In genomic region chr2:169632338-169633151, GRCm38 (mm10) we compare ENCODE assay signal across 8 mouse cellular contexts. TPM values are rescaled to one million over a fixed set of nuclear protein-coding genes. Genes with fewer than 3 reads are reported as not detected.
A peak's percentile ranks its signal among the peaks of the same experiment; 100 is the strongest.
DNase-seq lines count a peak whose midpoint lies in the region; ATAC-seq and TF ChIP-seq lines count a peak whose summit lies in the region.

Gene Tshz2 (plus strand): TSS chr2:169633013.

- ATAC-seq in frontal cortex, adult (ENCODE audit: low TSS enrichment) = peak; percentile 60; the same call in 1 of the 2 replicates
- ATAC-seq in intestine, postnatal 0 days = peak; percentile 79
- ATAC-seq in limb, embryonic 14.5 days (ENCODE audit: low FRiP score, low read depth) = peak; percentile 51; the same call in 1 of the 2 replicates
- peak; percentile 73 for ATAC-seq in midbrain, embryonic 16.5 days

- H3K4me3 ChIP-seq in embryonic facial prominence, embryonic 10.5 days = peak within 1 kb of the TSS; percentile 81
- H3K4me3 ChIP-seq in intestine, postnatal 0 days (ENCODE audit: low read depth, low read length) = peak within 1 kb of the TSS; percentile 85
- peak within 1 kb of the TSS; percentile 71 for H3K4me3 ChIP-seq in limb, embryonic 14.5 days (replicated peaks; ENCODE audit: low read length)
- peak within 1 kb of the TSS; percentile 67 for H3K4me3 ChIP-seq in midbrain, embryonic 16.5 days (ENCODE audit: low read depth, low read length)

- peak within 1 kb of the TSS; percentile 94 for H3K4me2 ChIP-seq in intestine, postnatal 0 days (replicated peaks; ENCODE audit: low read depth)
- peak within 1 kb of the TSS; percentile 89 for H3K4me2 ChIP-seq in limb, embryonic 14.5 days (replicated peaks; ENCODE audit: low read depth, low read length, severe bottlenecking)
- H3K4me2 ChIP-seq in midbrain, embryonic 16.5 days (ENCODE audit: low read length) = peak within 1 kb of the TSS; percentile 85

- peak; percentile 26; the same call in 1 of the 2 replicates for TF ChIP-seq CTCF in intestine, postnatal 0 days (IDR thresholded peaks at IDR 0.05; ENCODE audit: low read depth)

- H3K27ac ChIP-seq in embryonic facial prominence, embryonic 10.5 days (replicated peaks) = peak within 1 kb of the TSS; percentile 88
- H3K27ac ChIP-seq in intestine, postnatal 0 days (ENCODE audit: low read depth, low read length) = peak within 1 kb of the TSS; percentile 84
- peak within 1 kb of the TSS; percentile 72 for H3K27ac ChIP-seq in limb, embryonic 14.5 days (replicated peaks; ENCODE audit: low read depth, low read length)
- H3K27ac ChIP-seq in midbrain, embryonic 16.5 days (ENCODE audit: low read length) = peak within 1 kb of the TSS; percentile 73

- DNase-seq in frontal cortex, postnatal 25 days (ENCODE audit: low spot score in 2 of 2) = no peak
- peak; percentile 75 for DNase-seq in embryonic facial prominence, embryonic 10.5 days (ENCODE audit: low spot score)
- peak; percentile 75 to 81 for DNase-seq in heart, adult 18-20 months
- DNase-seq in limb, embryonic 14.5 days (ENCODE audit: low spot score) = peak; percentile 64
- DNase-seq in spleen, postnatal 4 days (ENCODE audit: low spot score in 2 of 2) = no peak

- no peaks in the 10 kb centered on the region for H3K36me3 ChIP-seq in embryonic facial prominence, embryonic 10.5 days (replicated peaks)
- no peaks in the 10 kb centered on the region for H3K36me3 ChIP-seq in intestine, postnatal 0 days (ENCODE audit: control insufficient read depth, insufficient read depth)
- H3K36me3 ChIP-seq in limb, embryonic 14.5 days (ENCODE audit: control insufficient read depth, insufficient read depth, low read length) = no peaks in the 10 kb centered on the region
- H3K36me3 ChIP-seq in midbrain, embryonic 16.5 days (ENCODE audit: control insufficient read depth, insufficient read depth, low read length) = no peaks in the 10 kb centered on the region

- H3K9ac ChIP-seq in intestine, postnatal 0 days (ENCODE audit: low read depth, low read length) = peak within 1 kb of the TSS; percentile 85
- peak within 1 kb of the TSS; percentile 87 for H3K9ac ChIP-seq in limb, embryonic 14.5 days (ENCODE audit: low read depth, low read length, severe bottlenecking)
- H3K9ac ChIP-seq in midbrain, embryonic 16.5 days (ENCODE audit: low read depth, low read length) = peak within 1 kb of the TSS; percentile 79

- no peaks in the 10 kb centered on the region for H3K9me3 ChIP-seq in embryonic facial prominence, embryonic 10.5 days
- H3K9me3 ChIP-seq in intestine, postnatal 0 days (ENCODE audit: control insufficient read depth) = no peaks in the 10 kb centered on the region
- H3K9me3 ChIP-seq in limb, embryonic 14.5 days (ENCODE audit: control insufficient read depth, low read length) = no peaks in the 10 kb centered on the region
- no peaks in the 10 kb centered on the region for H3K9me3 ChIP-seq in midbrain, embryonic 16.5 days (replicated peaks; ENCODE audit: control insufficient read depth, low read length, poor library complexity, severe bottlenecking)

- no peaks in the 10 kb centered on the region for H3K27me3 ChIP-seq in embryonic facial prominence, embryonic 10.5 days (replicated peaks; ENCODE audit: low read depth, poor library complexity, severe bottlenecking)
- no peaks in the 10 kb centered on the region for H3K27me3 ChIP-seq in intestine, postnatal 0 days (replicated peaks; ENCODE audit: control insufficient read depth, insufficient read depth, low read length)
- H3K27me3 ChIP-seq in limb, embryonic 14.5 days (ENCODE audit: control insufficient read depth, insufficient read depth, low read length) = no peaks in the 10 kb centered on the region; the same call in 1 of the 2 replicates
- no peaks in the 10 kb centered on the region for H3K27me3 ChIP-seq in midbrain, embryonic 16.5 days (ENCODE audit: control insufficient read depth, insufficient read depth, low read depth, low read length)

- peaks cover 34% of the 10 kb centered on the region for H3K4me1 ChIP-seq in embryonic facial prominence, embryonic 10.5 days
- H3K4me1 ChIP-seq in intestine, postnatal 0 days (replicated peaks; ENCODE audit: control insufficient read depth, insufficient read depth, low read length) = no peaks in the 10 kb centered on the region
- H3K4me1 ChIP-seq in limb, embryonic 14.5 days (ENCODE audit: control insufficient read depth, insufficient read depth, low read length) = peaks cover 16% of the 10 kb centered on the region
- H3K4me1 ChIP-seq in midbrain, embryonic 16.5 days (ENCODE audit: control insufficient read depth, insufficient read depth, low read length) = peaks cover 20% of the 10 kb centered on the region

- TF ChIP-seq POLR2A in limb, embryonic 14.5 days (IDR thresholded peaks at IDR 0.05; ENCODE audit: borderline replicate concordance, extremely low read depth, insufficient read depth, insufficient read length) = no peak

- under 1% methylated on average over 22 of the region's 22 CpGs for WGBS in embryonic facial prominence, embryonic 10.5 days
- under 1% methylated on average over 22 of the region's 22 CpGs for WGBS in intestine, postnatal 0 days
- under 1% methylated on average over 22 of the region's 22 CpGs for WGBS in limb, embryonic 14.5 days
- under 1% methylated on average over 16 of the region's 22 CpGs for WGBS in midbrain, embryonic 16.5 days

RNA-seq across cellular contexts. Expression of gene Tshz2, which starts in this region (rescaled TPM):
- polyA plus RNA-seq in embryonic facial prominence, embryonic 10.5 days (2016; fragmentation: Nextera tagmentation; extraction: Ambion mirVana) = 2.7 and 3.4 TPM in 2 replicates
- total RNA-seq in heart, adult 18-20 months (2021) = 10 to 100 TPM; 11.4 to 12.0 TPM
- polyA plus RNA-seq in intestine, postnatal 0 days (2015; fragmentation: Nextera tagmentation; extraction: Ambion mirVana) = 6.3 and 6.6 TPM in 2 replicates
- polyA plus RNA-seq in limb, embryonic 14.5 days (2012; rRNA removed) = 28.1 and 29.2 TPM in 2 replicates
- 7.3 and 9.7 TPM in 2 replicates for polyA plus RNA-seq in limb, embryonic 14.5 days (2014; fragmentation: Nextera tagmentation; extraction: Ambion mirVana)
- polyA plus RNA-seq in midbrain, embryonic 16.5 days (2015; fragmentation: Nextera tagmentation; extraction: Ambion mirVana) = 22.8 and 23.3 TPM in 2 replicates

Comparison
In these comparisons a context has a peak if more than half of its experiments do, and no peak if none do; other contexts are left out.
1. DNase-seq: peak in embryonic facial prominence, embryonic 10.5 days (single experiment), heart, adult 18-20 months (2 of 2) and limb, embryonic 14.5 days (single experiment); none in frontal cortex, postnatal 25 days (0 of 2) and spleen, postnatal 4 days (0 of 2).
2. Peak in every context shown above with its lines, with median percentiles within 50 percentile points of each other: ATAC-seq, H3K27ac ChIP-seq, H3K4me3 ChIP-seq, H3K4me2 ChIP-seq and H3K9ac ChIP-seq.